Mouse (Mus musculus): ENCODE measurements around the gene Man2a2.

DNA sequence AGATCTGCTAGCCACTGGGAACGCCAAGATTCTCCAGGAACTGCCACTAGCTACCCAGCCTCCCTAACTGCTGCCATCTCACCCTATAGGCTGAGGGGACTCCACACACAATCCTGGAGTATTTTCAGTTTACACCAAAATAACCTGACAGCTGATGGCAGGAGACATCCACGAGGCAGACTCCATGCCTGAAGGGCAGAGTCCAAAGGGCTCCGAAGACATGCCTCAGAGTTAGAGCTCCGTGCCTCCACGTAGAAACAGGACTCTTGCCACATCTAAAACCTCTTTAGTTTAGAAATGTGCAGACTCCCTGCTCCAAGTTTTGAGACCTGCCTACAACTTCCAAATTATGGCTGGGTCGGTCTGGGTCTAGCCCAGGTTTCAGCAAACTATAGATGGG, 29.4 kb upstream of the Man2a2 start:
- TF ChIP-seq POLR2A (IDR thresholded peaks at IDR 0.05; ENCODE audit: borderline replicate concordance, extremely low read depth, insufficient read depth, insufficient read length, poor library complexity, severe bottlenecking) (no peak), CTCF (IDR thresholded peaks at IDR 0.05; ENCODE audit: borderline replicate concordance, extremely low read depth, insufficient read depth, insufficient read length) (no peak)

Data from brain, embryonic 14.5 days (tissue).